Mouse (Mus musculus): ENCODE measurements at regions not wholly inside any gene's neighbourhood (a gene's known extent, or its start where the extent isn't known, plus 50 kb on each side); places are given as distances from the start of the nearest gene placed in this dataset.

DNA sequence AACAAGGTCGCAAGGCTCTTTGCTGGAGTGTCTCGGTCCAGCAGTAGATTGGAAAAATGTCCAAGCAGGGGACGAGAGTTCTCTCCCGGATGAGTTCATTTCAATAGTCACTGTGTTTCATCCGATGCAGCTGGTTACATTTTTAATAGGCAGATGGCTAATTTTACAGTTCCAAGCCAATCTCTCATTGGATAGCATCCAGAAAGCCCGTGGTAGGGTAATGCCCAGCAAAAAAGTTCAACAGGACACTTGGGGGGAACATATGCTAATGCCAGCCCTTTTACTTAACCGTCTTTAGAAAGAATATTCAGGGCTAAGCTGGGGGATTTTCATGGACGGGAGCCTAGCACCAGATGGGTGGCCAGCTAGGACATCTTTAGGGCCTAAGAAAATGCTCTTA is 264.6 kb upstream of the Sall1 start:
- no peak for TF ChIP-seq POLR2A (IDR thresholded peaks at IDR 0.05; ENCODE audit: extremely low read depth, insufficient read depth, low read length)
- TF ChIP-seq CTCF (IDR thresholded peaks at IDR 0.05; ENCODE audit: low read depth, low read length), result no peak
